Mouse (Mus musculus): Measurements from ENCODE around the gene Alyref. TPM values are rescaled to one million over a fixed set of nuclear protein-coding genes. Genes with fewer than 3 reads are reported as not detected.

Alyref gene
- polyA plus RNA-seq, 1 experiment from 2014 or later: 162 TPM

GRCm38 (mm10) chr11:120554834-120555233 is 43.3 kb downstream of the Alyref start:
- H3K4me2 ChIP-seq (ENCODE audit: low read depth, low read length): no peak overlapping the region
- WGBS (ENCODE audit: insufficient replicate concordance): 50% methylated on average over 7 of the region's 7 CpGs
- H3K27me3 ChIP-seq (ENCODE audit: insufficient read depth, low read length): no peaks in the 10 kb centered on the region
- no peak overlapping the region for H3K9ac ChIP-seq (replicated peaks)
- no peak for TF ChIP-seq CTCF (IDR thresholded peaks at IDR 0.05; ENCODE audit: low read depth)
- no peak for TF ChIP-seq EP300 (IDR thresholded peaks at IDR 0.05; ENCODE audit: low read depth)
- no peaks in the 10 kb centered on the region for H3K9me3 ChIP-seq (ENCODE audit: low read length)
- H3K27ac ChIP-seq (ENCODE audit: low read depth): peak overlapping the region; percentile 35; the same call in 1 of the 2 replicates
- peaks cover 4% of the 10 kb centered on the region; the same call in 1 of the 2 replicates for H3K36me3 ChIP-seq (replicated peaks; ENCODE audit: insufficient read depth, low read length)
- H3K4me3 ChIP-seq (ENCODE audit: low read depth, low read length): no peak overlapping the region
- H3K4me1 ChIP-seq (ENCODE audit: insufficient read depth): peaks cover 12% of the 10 kb centered on the region
- ATAC-seq (peak; percentile 74), DNase-seq (no peak)

DNA sequence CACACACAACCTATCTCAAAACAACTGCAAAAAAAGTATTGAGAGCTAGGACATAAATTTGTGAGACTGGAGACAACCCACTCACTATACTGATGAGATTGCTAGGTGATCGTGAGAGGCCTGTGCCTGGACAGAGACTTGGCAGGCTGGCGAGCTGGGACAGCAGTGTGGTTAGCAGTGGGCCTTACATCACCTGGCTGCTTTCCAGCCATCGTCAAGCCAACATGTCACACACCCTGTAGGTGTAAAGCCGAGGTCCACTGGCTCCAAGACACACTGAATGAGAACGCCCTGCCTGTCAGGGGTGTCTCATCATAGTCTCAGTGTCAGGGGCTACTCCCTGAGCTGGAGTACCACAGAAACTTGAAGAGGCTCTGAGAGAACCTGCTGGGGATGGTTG is 45.4 kb downstream of the Alyref start:
- no peak overlapping the region for H3K4me3 ChIP-seq (ENCODE audit: low read depth, low read length)
- no peaks in the 10 kb centered on the region for H3K36me3 ChIP-seq (replicated peaks; ENCODE audit: insufficient read depth, low read length)
- H3K4me1 ChIP-seq (ENCODE audit: insufficient read depth): peaks cover 29% of the 10 kb centered on the region
- H3K27ac ChIP-seq (ENCODE audit: low read depth): no peak overlapping the region
- H3K9ac ChIP-seq (replicated peaks): no peak overlapping the region
- WGBS (ENCODE audit: insufficient replicate concordance): 62% methylated on average over 5 of the region's 5 CpGs
- no peak overlapping the region for H3K4me2 ChIP-seq (ENCODE audit: low read depth, low read length)
- DNase-seq (no peak), ATAC-seq (no peak)
- no peaks in the 10 kb centered on the region for H3K9me3 ChIP-seq (ENCODE audit: low read length)
- H3K27me3 ChIP-seq (ENCODE audit: insufficient read depth, low read length): no peaks in the 10 kb centered on the region
- TF ChIP-seq CTCF (IDR thresholded peaks at IDR 0.05; ENCODE audit: low read depth) (no peak), EP300 (IDR thresholded peaks at IDR 0.05; ENCODE audit: low read depth) (no peak)

- Histone ChIP-seq H3K4me1 (ENCODE audit: insufficient read depth) (peaks cover 38% of the 10 kb centered on the region), H3K9ac (replicated peaks) (peak within 1 kb of the TSS; percentile 93), H3K27me3 (ENCODE audit: insufficient read depth, low read length) (no peaks in the 10 kb centered on the region), H3K36me3 (replicated peaks; ENCODE audit: insufficient read depth, low read length) (no peaks in the 10 kb centered on the region), H3K27ac (ENCODE audit: low read depth) (peak within 1 kb of the TSS; percentile 98; the same call in 1 of the 2 replicates), H3K9me3 (ENCODE audit: low read length) (no peaks in the 10 kb centered on the region), H3K4me2 (ENCODE audit: low read depth, low read length) (peak within 1 kb of the TSS; percentile 97), H3K4me3 (ENCODE audit: low read depth, low read length) (peak within 1 kb of the TSS; percentile 88)
- TF ChIP-seq EP300 (IDR thresholded peaks at IDR 0.05; ENCODE audit: low read depth) (no peak), CTCF (IDR thresholded peaks at IDR 0.05; ENCODE audit: low read depth) (no peak)
- 93% methylated on average over 28 of the region's 28 CpGs for WGBS (ENCODE audit: insufficient replicate concordance)
- DNase-seq (no peak), ATAC-seq (no peak)
Measured at GRCm38 (mm10) chr11:120550810-120551440, 47.2 kb downstream of the Alyref start, which contains the start of gene Ppp1r27. Gene Ppp1r27, minus strand, starts transcription at chr11:120551132.

DNA sequence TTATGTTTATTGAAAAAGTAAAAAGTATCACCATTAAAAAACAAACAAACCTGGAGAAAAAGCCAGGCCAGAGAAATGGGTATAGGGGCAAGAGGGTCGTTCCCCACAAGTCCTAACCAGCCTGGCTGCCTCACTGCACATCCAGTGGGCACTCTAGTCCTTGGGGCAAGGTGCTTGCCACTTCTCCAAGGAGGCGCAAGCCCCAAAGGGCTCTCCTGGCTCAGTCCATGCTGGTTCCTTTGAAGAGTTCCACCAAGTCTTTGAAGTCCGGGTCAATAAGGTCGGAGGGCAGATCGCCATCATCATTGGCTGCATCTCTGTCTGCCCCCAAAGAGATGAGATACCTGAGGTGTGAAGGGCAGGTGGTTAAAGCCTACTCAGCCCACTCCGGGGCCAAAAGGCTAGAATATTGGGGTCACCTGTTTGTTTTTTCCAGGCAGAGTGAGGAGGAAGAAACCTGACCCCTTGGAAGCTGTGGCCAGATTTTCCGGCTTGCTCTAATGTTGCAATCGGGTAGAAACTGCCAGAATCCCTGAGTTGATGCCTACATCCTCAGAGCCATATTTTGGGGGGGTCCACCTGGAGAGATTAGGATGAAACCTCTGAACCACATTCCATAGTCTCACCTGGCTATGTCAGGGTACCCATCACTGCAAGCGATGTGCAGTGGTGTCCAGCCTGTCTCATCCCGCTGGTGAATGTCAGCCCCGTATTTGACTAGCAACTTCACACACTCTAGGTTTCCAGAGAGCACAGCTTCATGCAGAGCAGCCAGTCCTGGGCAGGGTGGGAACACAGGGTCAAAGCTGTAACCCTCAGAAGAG is 48.0 kb downstream of the Alyref start:
- ATAC-seq (no peak), DNase-seq (no peak)
- Histone ChIP-seq H3K4me1 (ENCODE audit: insufficient read depth) (peaks cover 41% of the 10 kb centered on the region), H3K4me3 (ENCODE audit: low read depth, low read length) (peak overlapping the region; percentile 88), H3K9me3 (ENCODE audit: low read length) (no peaks in the 10 kb centered on the region), H3K27ac (ENCODE audit: low read depth) (peak overlapping the region; percentile 98), H3K4me2 (ENCODE audit: low read depth, low read length) (peak overlapping the region; percentile 97), H3K36me3 (replicated peaks; ENCODE audit: insufficient read depth, low read length) (no peaks in the 10 kb centered on the region), H3K9ac (replicated peaks) (peak overlapping the region; percentile 93), H3K27me3 (ENCODE audit: insufficient read depth, low read length) (no peaks in the 10 kb centered on the region)
- WGBS (ENCODE audit: insufficient replicate concordance): 61% methylated on average over 11 of the region's 11 CpGs
- TF ChIP-seq EP300 (IDR thresholded peaks at IDR 0.05; ENCODE audit: low read depth) (no peak), CTCF (IDR thresholded peaks at IDR 0.05; ENCODE audit: low read depth) (no peak)

GRCm38 (mm10) chr11:120549168-120549945 is 48.8 kb downstream of the Alyref start, which contains the start of gene Mcrip1:
Gene Mcrip1, minus strand, starts transcription at chr11:120549727.
- TF ChIP-seq EP300 (IDR thresholded peaks at IDR 0.05; ENCODE audit: low read depth) (no peak), CTCF (IDR thresholded peaks at IDR 0.05; ENCODE audit: low read depth) (no peak)
- WGBS (ENCODE audit: insufficient replicate concordance): under 1% methylated on average over 59 of the region's 87 CpGs
- Histone ChIP-seq H3K27me3 (ENCODE audit: insufficient read depth, low read length) (no peaks in the 10 kb centered on the region), H3K27ac (ENCODE audit: low read depth) (peak within 1 kb of the TSS; percentile 98), H3K4me3 (ENCODE audit: low read depth, low read length) (peak within 1 kb of the TSS; percentile 88), H3K36me3 (replicated peaks; ENCODE audit: insufficient read depth, low read length) (peaks cover 4% of the 10 kb centered on the region), H3K9ac (replicated peaks) (peak within 1 kb of the TSS; percentile 93), H3K9me3 (ENCODE audit: low read length) (no peaks in the 10 kb centered on the region), H3K4me2 (ENCODE audit: low read depth, low read length) (peak within 1 kb of the TSS; percentile 97), H3K4me1 (ENCODE audit: insufficient read depth) (peaks cover 35% of the 10 kb centered on the region)
- DNase-seq (peak; percentile 95), ATAC-seq (peak; percentile 91)
